Mouse (Mus musculus): ENCODE data around the gene Coro1b. TPM values are rescaled to one million over a fixed set of nuclear protein-coding genes. Genes with fewer than 3 reads are reported as not detected.

The Coro1b gene
- polyA plus RNA-seq, 1 experiment from 2014 or later: 64.4 TPM

GRCm38 (mm10) chr19:4197180-4197579, 48.8 kb downstream of the Coro1b start:
- peaks cover 46% of the 10 kb centered on the region for H3K4me1 ChIP-seq (ENCODE audit: insufficient read depth)
- ATAC-seq (no peak), DNase-seq (no peak)
- peaks cover 53% of the 10 kb centered on the region for H3K36me3 ChIP-seq (replicated peaks; ENCODE audit: insufficient read depth, low read length)
- WGBS (ENCODE audit: insufficient replicate concordance): 53% methylated on average over 3 of the region's 3 CpGs
- no peak overlapping the region for H3K9ac ChIP-seq (replicated peaks)
- no peak overlapping the region for H3K4me3 ChIP-seq (ENCODE audit: low read depth, low read length)
- H3K27me3 ChIP-seq (ENCODE audit: insufficient read depth, low read length): no peaks in the 10 kb centered on the region
- no peak overlapping the region for H3K4me2 ChIP-seq (ENCODE audit: low read depth, low read length)
- H3K27ac ChIP-seq (ENCODE audit: low read depth): no peak overlapping the region
- no peaks in the 10 kb centered on the region for H3K9me3 ChIP-seq (ENCODE audit: low read length)
- no peak for TF ChIP-seq EP300 (IDR thresholded peaks at IDR 0.05; ENCODE audit: low read depth)
- no peak for TF ChIP-seq CTCF (IDR thresholded peaks at IDR 0.05; ENCODE audit: low read depth)

- Histone ChIP-seq H3K4me3 (ENCODE audit: low read depth, low read length) (peak within 1 kb of the TSS; percentile 69), H3K27me3 (ENCODE audit: insufficient read depth, low read length) (no peaks in the 10 kb centered on the region), H3K4me1 (ENCODE audit: insufficient read depth) (peaks cover 41% of the 10 kb centered on the region), H3K9ac (replicated peaks) (peak within 1 kb of the TSS; percentile 84), H3K9me3 (ENCODE audit: low read length) (no peaks in the 10 kb centered on the region), H3K4me2 (ENCODE audit: low read depth, low read length) (peak within 1 kb of the TSS; percentile 98), H3K36me3 (replicated peaks; ENCODE audit: insufficient read depth, low read length) (peaks cover 22% of the 10 kb centered on the region), H3K27ac (ENCODE audit: low read depth) (peak within 1 kb of the TSS; percentile 78)
- peak; percentile 88 for ATAC-seq
- DNase-seq: peak; percentile 97
- under 1% methylated on average over 34 of the region's 34 CpGs for WGBS (ENCODE audit: insufficient replicate concordance)
- no peak for TF ChIP-seq EP300 (IDR thresholded peaks at IDR 0.05; ENCODE audit: low read depth)
- TF ChIP-seq CTCF (IDR thresholded peaks at IDR 0.05; ENCODE audit: low read depth): no peak
Measured at GRCm38 (mm10) chr19:4201291-4201909, 53.0 kb downstream of the Coro1b start, which contains the start of gene Rad9a. Gene Rad9a (minus strand): TSS chr19:4201662.

- Histone ChIP-seq H3K4me3 (ENCODE audit: low read depth, low read length) (peak overlapping the region; percentile 69), H3K36me3 (replicated peaks; ENCODE audit: insufficient read depth, low read length) (peaks cover 14% of the 10 kb centered on the region), H3K4me1 (ENCODE audit: insufficient read depth) (peaks cover 37% of the 10 kb centered on the region), H3K27me3 (ENCODE audit: insufficient read depth, low read length) (no peaks in the 10 kb centered on the region), H3K9me3 (ENCODE audit: low read length) (no peaks in the 10 kb centered on the region), H3K4me2 (ENCODE audit: low read depth, low read length) (peak overlapping the region; percentile 98), H3K9ac (replicated peaks) (peak overlapping the region; percentile 84), H3K27ac (ENCODE audit: low read depth) (peak overlapping the region; percentile 72)
- DNase-seq (no peak), ATAC-seq (no peak)
- TF ChIP-seq EP300 (IDR thresholded peaks at IDR 0.05; ENCODE audit: low read depth) (no peak), CTCF (IDR thresholded peaks at IDR 0.05; ENCODE audit: low read depth) (no peak)
- WGBS (ENCODE audit: insufficient replicate concordance): 48% methylated on average over 7 of the region's 7 CpGs
Measured at GRCm38 (mm10) chr19:4202149-4202548, 53.7 kb downstream of the Coro1b start.

- WGBS (ENCODE audit: insufficient replicate concordance): 40% methylated on average over 3 of the region's 3 CpGs
- Histone ChIP-seq H3K9ac (replicated peaks) (no peak overlapping the region), H3K9me3 (ENCODE audit: low read length) (no peaks in the 10 kb centered on the region), H3K4me1 (ENCODE audit: insufficient read depth) (peaks cover 31% of the 10 kb centered on the region), H3K4me3 (ENCODE audit: low read depth, low read length) (no peak overlapping the region), H3K27me3 (ENCODE audit: insufficient read depth, low read length) (no peaks in the 10 kb centered on the region), H3K4me2 (ENCODE audit: low read depth, low read length) (0 out of 2 replicates have a peak overlapping the region, but pooled peaks have one; percentile 6), H3K36me3 (replicated peaks; ENCODE audit: insufficient read depth, low read length) (peaks cover 11% of the 10 kb centered on the region), H3K27ac (ENCODE audit: low read depth) (peak overlapping the region; percentile 55; the same call in 1 of the 2 replicates)
- TF ChIP-seq EP300 (IDR thresholded peaks at IDR 0.05; ENCODE audit: low read depth) (no peak), CTCF (IDR thresholded peaks at IDR 0.05; ENCODE audit: low read depth) (peak; percentile 45)
- no peak for ATAC-seq
- no peak for DNase-seq
Measured at GRCm38 (mm10) chr19:4203148-4203547, 54.7 kb downstream of the Coro1b start.

Other genes starting within 250 kb of the Coro1b start
- gene Tcirg1, start 241.5 kb upstream of the Coro1b start, polyA plus RNA-seq (2015; fragmentation: Nextera tagmentation; extraction: Ambion mirVana): 28.1 and 29.7 TPM in 2 replicates
- 165 and 167 TPM in 2 replicates for gene Ndufs8, start 235.8 kb upstream of the Coro1b start, polyA plus RNA-seq (2015; fragmentation: Nextera tagmentation; extraction: Ambion mirVana)
- 9.5 TPM in 2 replicates for gene Aldh3b1, start 218.8 kb upstream of the Coro1b start, polyA plus RNA-seq (2015; fragmentation: Nextera tagmentation; extraction: Ambion mirVana)
- 42.6 and 48.1 TPM in 2 replicates for gene Unc93b1, start 213.4 kb upstream of the Coro1b start, polyA plus RNA-seq (2015; fragmentation: Nextera tagmentation; extraction: Ambion mirVana)
- 0.04 and 0.13 TPM in 2 replicates for gene Aldh3b3, start 190.0 kb upstream of the Coro1b start, polyA plus RNA-seq (2015; fragmentation: Nextera tagmentation; extraction: Ambion mirVana)
- gene Aldh3b2, start 176.3 kb upstream of the Coro1b start, polyA plus RNA-seq (2015; fragmentation: Nextera tagmentation; extraction: Ambion mirVana): 0.09 and 0.11 TPM in 2 replicates
- 19.3 and 22.0 TPM in 2 replicates for gene Acy3, start 162.0 kb upstream of the Coro1b start, polyA plus RNA-seq (2015; fragmentation: Nextera tagmentation; extraction: Ambion mirVana)
- not detected in 2 replicates for gene Tbx10, start 155.9 kb upstream of the Coro1b start, polyA plus RNA-seq (2015; fragmentation: Nextera tagmentation; extraction: Ambion mirVana)
- gene Nudt8, start 148.0 kb upstream of the Coro1b start, polyA plus RNA-seq (2015; fragmentation: Nextera tagmentation; extraction: Ambion mirVana): 22.0 and 23.0 TPM in 2 replicates
- gene Gm49405, start 148.0 kb upstream of the Coro1b start, polyA plus RNA-seq (2015; fragmentation: Nextera tagmentation; extraction: Ambion mirVana): 0.26 and 0.49 TPM in 2 replicates
- 0.36 and 0.74 TPM in 2 replicates for gene Doc2g, start 145.3 kb upstream of the Coro1b start, polyA plus RNA-seq (2015; fragmentation: Nextera tagmentation; extraction: Ambion mirVana)
- 171 and 172 TPM in 2 replicates for gene Ndufv1, start 135.8 kb upstream of the Coro1b start, polyA plus RNA-seq (2015; fragmentation: Nextera tagmentation; extraction: Ambion mirVana)
- gene Gstp1, start 110.6 kb upstream of the Coro1b start, polyA plus RNA-seq (2015; fragmentation: Nextera tagmentation; extraction: Ambion mirVana): 428 and 442 TPM in 2 replicates
- gene Gstp2, start 102.6 kb upstream of the Coro1b start, polyA plus RNA-seq (2015; fragmentation: Nextera tagmentation; extraction: Ambion mirVana): 5.8 and 6.4 TPM in 2 replicates
- 64.5 and 67.3 TPM in 2 replicates for gene Gstp3, start 89.0 kb upstream of the Coro1b start, polyA plus RNA-seq (2015; fragmentation: Nextera tagmentation; extraction: Ambion mirVana)
- 0.38 and 0.43 TPM in 2 replicates for gene Cabp2, start 67.0 kb upstream of the Coro1b start, polyA plus RNA-seq (2015; fragmentation: Nextera tagmentation; extraction: Ambion mirVana)
- 91.2 and 91.9 TPM in 2 replicates for gene Cdk2ap2, start 51.4 kb upstream of the Coro1b start, polyA plus RNA-seq (2015; fragmentation: Nextera tagmentation; extraction: Ambion mirVana)
- gene Pitpnm1, start 48.6 kb upstream of the Coro1b start, polyA plus RNA-seq (2015; fragmentation: Nextera tagmentation; extraction: Ambion mirVana): 6.6 and 7.4 TPM in 2 replicates
- 23.1 and 26.8 TPM in 2 replicates for gene Aip, start 22.8 kb upstream of the Coro1b start, polyA plus RNA-seq (2015; fragmentation: Nextera tagmentation; extraction: Ambion mirVana)
- not detected in 2 replicates for gene Gpr152, start 8.8 kb upstream of the Coro1b start, polyA plus RNA-seq (2015; fragmentation: Nextera tagmentation; extraction: Ambion mirVana)
- gene Cabp4, start 4.6 kb upstream of the Coro1b start, polyA plus RNA-seq (2015; fragmentation: Nextera tagmentation; extraction: Ambion mirVana): 0.11 and 0.15 TPM in 2 replicates
- gene Ptprcap, start 5.0 kb downstream of the Coro1b start, polyA plus RNA-seq (2015; fragmentation: Nextera tagmentation; extraction: Ambion mirVana): 35.7 and 35.8 TPM in 2 replicates
- 22.1 and 23.0 TPM in 2 replicates for gene Rps6kb2, start 14.7 kb downstream of the Coro1b start, polyA plus RNA-seq (2015; fragmentation: Nextera tagmentation; extraction: Ambion mirVana)
- gene Carns1, start 26.9 kb downstream of the Coro1b start, polyA plus RNA-seq (2015; fragmentation: Nextera tagmentation; extraction: Ambion mirVana): 0.73 and 0.90 TPM in 2 replicates
- 8.4 and 9.9 TPM in 2 replicates for gene Tbc1d10c, start 42.7 kb downstream of the Coro1b start, polyA plus RNA-seq (2015; fragmentation: Nextera tagmentation; extraction: Ambion mirVana)
- 269 and 284 TPM in 2 replicates for gene Ppp1ca, start 43.4 kb downstream of the Coro1b start, polyA plus RNA-seq (2015; fragmentation: Nextera tagmentation; extraction: Ambion mirVana)
- gene Rad9a, start 53.0 kb downstream of the Coro1b start, polyA plus RNA-seq (2015; fragmentation: Nextera tagmentation; extraction: Ambion mirVana): 8.0 and 9.0 TPM in 2 replicates
- 0.91 and 1.1 TPM in 2 replicates for gene Clcf1, start 65.6 kb downstream of the Coro1b start, polyA plus RNA-seq (2015; fragmentation: Nextera tagmentation; extraction: Ambion mirVana)
- not detected in 2 replicates for gene AC109138.7, start 65.7 kb downstream of the Coro1b start, polyA plus RNA-seq (2015; fragmentation: Nextera tagmentation; extraction: Ambion mirVana)
- 28.5 and 31.1 TPM in 2 replicates for gene Pold4, start 83.3 kb downstream of the Coro1b start, polyA plus RNA-seq (2015; fragmentation: Nextera tagmentation; extraction: Ambion mirVana)
- 3.3 and 3.4 TPM in 2 replicates for gene Ssh3, start 120.6 kb downstream of the Coro1b start, polyA plus RNA-seq (2015; fragmentation: Nextera tagmentation; extraction: Ambion mirVana)
- gene Ankrd13d, start 134.5 kb downstream of the Coro1b start, polyA plus RNA-seq (2015; fragmentation: Nextera tagmentation; extraction: Ambion mirVana): 0.54 and 0.92 TPM in 2 replicates
- 11.9 and 14.8 TPM in 2 replicates for gene Grk2, start 157.6 kb downstream of the Coro1b start, polyA plus RNA-seq (2015; fragmentation: Nextera tagmentation; extraction: Ambion mirVana)
- gene Kdm2a, start 249.7 kb downstream of the Coro1b start, polyA plus RNA-seq (2015; fragmentation: Nextera tagmentation; extraction: Ambion mirVana): 7.8 and 8.5 TPM in 2 replicates

Measured in liver, postnatal 0 days (tissue).